ENCODE assay signal across 7 mouse cellular contexts in the genomic region with DNA sequence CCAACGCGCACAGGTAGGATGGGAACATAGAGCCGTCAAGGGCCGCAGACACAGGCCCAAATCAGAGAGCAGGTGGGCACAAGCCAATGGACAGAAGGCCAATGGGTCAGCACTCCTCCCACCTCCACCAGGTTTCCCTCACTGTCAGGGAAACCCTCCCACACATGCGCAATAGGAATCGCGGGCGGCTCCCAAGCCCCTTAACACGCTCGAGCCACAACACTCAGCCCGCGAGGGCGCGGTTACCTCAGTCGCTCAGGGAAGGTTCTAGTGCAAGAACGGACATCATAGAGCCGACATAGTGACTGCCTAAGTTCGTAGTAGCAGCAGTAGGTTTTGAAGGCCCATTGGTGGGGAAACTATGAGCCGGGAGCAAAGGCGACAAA. TPM values are rescaled to one million over a fixed set of nuclear protein-coding genes. Genes with fewer than 3 reads are reported as not detected.
DNase-seq lines count a peak whose midpoint lies in the region; ATAC-seq lines count a peak whose summit lies in the region.

No protein-coding gene starts in this region.

- H3K4me3 ChIP-seq in megakaryocyte, embryonic 14.5 days (replicated peaks) = peak overlapping the region; percentile 96

- H3K36me3 ChIP-seq in megakaryocyte, embryonic 14.5 days (replicated peaks; ENCODE audit: low read length) = peaks cover 8% of the 10 kb centered on the region

- peak; percentile 26 for ATAC-seq in inflammation-experienced regulatory T-cells, adult 6 months

- intact Hi-C loops in left cerebral cortex, postnatal 10 days (cut with DNase I) = no loop called here

- H3K9me3 ChIP-seq in megakaryocyte, embryonic 14.5 days = no peaks in the 10 kb centered on the region

- H3K4me1 ChIP-seq in megakaryocyte, embryonic 14.5 days = peaks cover 24% of the 10 kb centered on the region

- DNase-seq in adrenal gland, postnatal 25 days = peak; percentile 69
- peak; percentile 83 for DNase-seq in embryo, embryonic 10.5 days (ENCODE audit: low spot score)
- DNase-seq in gastrocnemius, postnatal 10 days = peak; percentile 64
- peak; percentile 55 to 85 for DNase-seq in left cerebral cortex, postnatal 10 days (ENCODE audit: extremely low spot score in 1 of 2, low spot score in 2 of 2)
- DNase-seq in right cerebral cortex, postnatal 4 days = peak; percentile 67

- no peaks in the 10 kb centered on the region for H3K27me3 ChIP-seq in megakaryocyte, embryonic 14.5 days (replicated peaks)

RNA-seq across cellular contexts. Expression of a gene that starts 0.4 kb away (rescaled TPM):
- total RNA-seq in adrenal gland, postnatal 25 days (2021) = 24.7 and 48.4 TPM in 2 replicates
- total RNA-seq in gastrocnemius, postnatal 10 days (2021) = 1 to 10 TPM; 8.9 to 9.5 TPM
- polyA plus RNA-seq in inflammation-experienced regulatory T-cells, adult 6 months (2017; shearing (Covaris generic)) = 10 to 100 TPM; 27.9 to 45.7 (median 36.3) TPM
- total RNA-seq in left cerebral cortex, postnatal 10 days (2021) = 10 to 100 TPM; 54.2 to 54.9 TPM
- polyA plus RNA-seq in megakaryocyte, embryonic 14.5 days (2012; ENCODE audit: insufficient read depth, low replicate concordance) = not detected in 2 replicates

RNA-seq across cellular contexts. Expression of a gene that starts 0.5 kb away (rescaled TPM):
- 63.6 and 64.4 TPM in 2 replicates for total RNA-seq in adrenal gland, postnatal 25 days (2021)
- 10 to 100 TPM; 24.1 to 25.0 TPM for total RNA-seq in gastrocnemius, postnatal 10 days (2021)
- polyA plus RNA-seq in inflammation-experienced regulatory T-cells, adult 6 months (2017; shearing (Covaris generic)) = 10 to 100 TPM; 12.3 to 20.2 (median 14.4) TPM
- 10 to 100 TPM; 44.3 to 46.1 TPM for total RNA-seq in left cerebral cortex, postnatal 10 days (2021)
- polyA plus RNA-seq in megakaryocyte, embryonic 14.5 days (2012; ENCODE audit: insufficient read depth, low replicate concordance) = 16.6 and 39.2 TPM in 2 replicates

Comparison
In these comparisons a context has a peak if more than half of its experiments do, and no peak if none do; other contexts are left out.
1. Peak in every context shown above with its lines: DNase-seq, ATAC-seq and H3K4me3 ChIP-seq.